Mouse (Mus musculus): ENCODE data around the gene Slc25a29. TPM values are rescaled to one million over a fixed set of nuclear protein-coding genes. Genes with fewer than 3 reads are reported as not detected.
A peak's percentile ranks its signal among the peaks of the same experiment; 100 is the strongest.

The Slc25a29 gene
- total RNA-seq, 2 experiments from 2014 or later, result 13.2 to 14.4 TPM

DNA sequence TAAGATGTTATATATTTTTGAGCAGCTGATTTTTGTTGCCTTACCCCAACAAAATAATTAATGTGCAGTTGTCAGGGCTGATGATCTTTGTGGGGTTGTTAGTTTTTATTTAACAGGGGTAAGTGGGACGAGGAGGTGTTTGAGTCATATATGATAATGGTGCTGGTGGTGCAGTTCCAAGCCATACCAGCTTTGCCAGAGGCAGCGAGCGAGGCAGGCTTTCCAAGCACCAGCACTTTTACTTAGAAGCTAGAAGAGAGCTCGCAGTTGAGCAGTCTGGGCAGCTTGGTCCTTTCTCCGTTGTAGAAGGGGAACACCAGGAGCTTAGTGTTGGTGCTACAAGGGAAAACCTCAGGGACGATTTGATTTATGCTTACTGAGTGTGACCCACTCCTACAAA lies 23.2 kb downstream of the Slc25a29 start:
- intact Hi-C loops (cut with DNase I), result no loop called here
- no peak for DNase-seq (ENCODE audit: extremely low spot score in 1 of 2, low spot score in 2 of 2)

GRCm38 (mm10) chr12:108811133-108811532 lies 24.6 kb downstream of the Slc25a29 start:
- no peak for DNase-seq (ENCODE audit: extremely low spot score in 1 of 2, low spot score in 2 of 2)
- intact Hi-C loops (cut with DNase I), result no loop called here

DNA sequence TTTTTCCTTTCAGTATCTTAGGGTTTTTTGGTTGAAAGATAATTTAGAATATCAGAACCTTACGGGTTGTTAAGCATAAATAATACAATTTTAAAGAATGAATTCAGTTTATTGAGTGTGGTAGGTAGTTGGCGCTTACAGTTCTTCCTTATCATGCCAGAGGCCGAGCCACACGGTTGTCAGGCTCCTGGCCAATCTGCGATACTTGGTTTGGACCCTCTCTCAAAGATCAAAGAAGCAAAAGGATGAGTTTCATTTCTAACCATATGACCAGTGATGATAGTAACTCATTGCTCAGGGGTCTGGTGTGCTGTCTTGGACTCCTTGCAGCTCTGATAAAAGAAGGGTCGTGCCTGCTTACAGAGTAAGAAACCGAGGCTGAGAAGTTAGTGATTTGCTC lies 25.4 kb downstream of the Slc25a29 start:
- DNase-seq (ENCODE audit: extremely low spot score in 1 of 2, low spot score in 2 of 2), result no peak
- intact Hi-C loops (cut with DNase I), result no loop called here

GRCm38 (mm10) chr12:108809771-108810170 lies 25.9 kb downstream of the Slc25a29 start:
- intact Hi-C loops (cut with DNase I), result no loop called here
- no peak for DNase-seq (ENCODE audit: extremely low spot score in 1 of 2, low spot score in 2 of 2)

DNA sequence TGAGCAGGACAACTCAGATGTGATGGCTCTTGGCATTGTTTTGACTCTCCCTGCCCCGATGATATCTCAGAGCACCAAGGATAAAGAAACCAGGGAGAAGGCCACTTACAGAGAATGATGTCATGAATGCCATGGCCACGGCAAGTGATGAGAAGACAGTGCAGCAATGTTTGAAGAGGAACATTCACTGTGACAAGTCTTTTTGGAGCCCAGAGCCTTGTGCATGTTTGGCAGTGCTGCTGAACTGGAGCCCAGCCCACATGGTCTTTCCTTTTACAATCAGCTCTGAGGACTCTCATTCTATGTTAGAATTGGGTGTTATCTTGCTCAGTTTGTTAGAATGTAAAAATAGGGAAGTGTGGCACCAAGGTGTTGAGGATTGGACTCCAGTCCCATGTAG lies 27.2 kb downstream of the Slc25a29 start:
- no peak for DNase-seq (ENCODE audit: extremely low spot score in 1 of 2, low spot score in 2 of 2)
- intact Hi-C loops (cut with DNase I), result no loop called here

DNA sequence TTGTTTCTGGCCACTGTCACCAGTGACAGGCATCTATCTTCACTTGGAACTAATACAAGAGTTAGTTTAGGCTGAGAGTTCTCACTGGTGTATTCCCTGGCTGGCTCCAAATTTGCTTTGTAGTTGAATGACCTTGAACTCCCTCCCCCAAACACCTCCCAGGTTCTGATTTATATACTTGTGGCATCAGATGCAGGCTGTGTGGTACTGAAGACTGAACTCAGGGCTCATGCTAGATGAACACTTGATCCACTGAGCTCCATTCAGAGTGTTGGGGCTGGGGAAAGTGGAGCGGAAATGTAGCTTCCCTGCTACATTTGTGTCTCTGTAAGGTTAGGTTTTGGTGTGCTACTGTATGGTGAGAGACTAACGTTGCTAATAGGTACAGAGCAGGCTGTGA lies 31.3 kb downstream of the Slc25a29 start:
- intact Hi-C loops (cut with DNase I), result no loop called here
- no peak for DNase-seq (ENCODE audit: extremely low spot score in 1 of 2, low spot score in 2 of 2)

- no peak for DNase-seq (ENCODE audit: extremely low spot score in 1 of 2, low spot score in 2 of 2)
- intact Hi-C loops (cut with DNase I), result no loop called here
Measured at GRCm38 (mm10) chr12:108801613-108802012, 34.1 kb downstream of the Slc25a29 start.

DNA sequence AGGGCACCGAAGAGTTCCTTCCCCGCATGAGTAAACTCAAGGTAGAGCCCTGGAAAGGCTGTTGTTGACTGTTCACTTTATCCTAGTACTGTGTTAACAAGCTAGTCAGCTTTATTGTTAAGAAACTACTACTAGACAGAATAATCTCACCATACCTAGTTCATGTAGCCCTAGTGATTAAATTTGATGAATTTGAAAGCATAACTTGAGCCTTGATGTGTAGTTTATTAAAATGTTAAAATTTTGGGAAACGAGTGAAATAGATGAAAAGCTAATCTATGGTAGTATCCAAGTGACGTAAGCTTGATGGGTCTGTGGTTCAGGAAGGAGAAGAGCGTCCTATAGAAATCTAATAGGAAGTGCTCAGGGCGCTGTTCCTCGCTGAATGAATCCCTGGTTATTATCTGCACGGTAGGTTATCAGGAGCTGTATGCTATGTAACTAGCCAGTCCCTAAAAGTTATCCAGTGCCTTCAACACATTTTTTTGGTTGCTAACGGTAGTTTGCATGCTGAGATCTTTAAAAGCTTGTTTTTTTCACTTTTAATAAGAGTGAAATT lies 40.6 kb downstream of the Slc25a29 start:
- intact Hi-C loops (cut with DNase I), result loop anchor here (5.0 kb wide), 1 partner anchor 42 kb away; the partner anchor contains the start of genes Slc25a29 and Slc25a47
- DNase-seq (ENCODE audit: extremely low spot score in 1 of 2, low spot score in 2 of 2), result no peak

DNA sequence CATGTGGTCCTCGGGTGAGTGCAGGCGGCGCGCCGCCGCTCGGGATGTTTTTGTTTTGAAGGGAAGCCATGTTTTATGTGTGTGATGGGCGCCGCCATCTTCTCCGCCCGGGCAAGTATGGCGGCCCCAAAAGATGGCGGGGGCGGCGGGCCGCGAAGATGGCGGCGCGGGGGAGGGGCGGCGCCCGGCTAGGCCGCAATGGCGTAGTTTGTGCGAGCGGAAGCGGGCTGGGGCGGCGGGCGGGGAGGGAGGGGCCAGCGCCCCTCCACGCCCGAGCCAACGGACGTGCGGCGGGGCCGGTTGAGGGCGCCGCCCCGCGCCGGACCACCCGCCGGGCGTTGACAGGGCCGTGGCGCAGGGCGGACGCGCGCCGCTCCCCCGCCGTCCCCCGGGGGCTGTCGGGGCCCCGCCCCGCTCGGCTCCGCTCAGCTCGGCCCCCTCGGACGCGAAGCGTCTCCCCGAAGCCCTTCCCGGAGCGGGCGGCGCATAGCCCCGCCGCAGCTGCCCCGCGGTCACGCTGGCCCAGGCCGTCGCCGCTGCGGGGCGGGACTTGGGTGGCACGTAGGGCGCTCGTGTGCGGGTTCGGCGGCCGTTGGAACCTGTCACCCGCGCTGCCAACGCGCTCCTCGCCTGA lies 41.5 kb downstream of the Slc25a29 start:
- peak; percentile 52 to 91 for DNase-seq (ENCODE audit: extremely low spot score in 1 of 2, low spot score in 2 of 2)
- intact Hi-C loops (cut with DNase I), result loop anchor here (5.0 kb wide), 1 partner anchor 43 kb away; the partner anchor contains the start of genes Slc25a29 and Slc25a47

GRCm38 (mm10) chr12:108793453-108793941 lies 42.2 kb downstream of the Slc25a29 start:
- intact Hi-C loops (cut with DNase I), result loop anchor here (5.0 kb wide), 1 partner anchor 44 kb away; the partner anchor contains the start of genes Slc25a29 and Slc25a47
- peak; percentile 20 to 70 for DNase-seq (ENCODE audit: extremely low spot score in 1 of 2, low spot score in 2 of 2)

GRCm38 (mm10) chr12:108792546-108793452 lies 42.9 kb downstream of the Slc25a29 start, which contains the start of gene Yy1:
Gene Yy1 (plus strand): TSS chr12:108792973.
- DNase-seq (ENCODE audit: extremely low spot score in 1 of 2, low spot score in 2 of 2), result peak; percentile 96 to 100
- intact Hi-C loops (cut with DNase I), result loop anchor here (5.0 kb wide), 1 partner anchor 45 kb away; the partner anchor contains the start of genes Slc25a29 and Slc25a47

- DNase-seq (ENCODE audit: extremely low spot score in 1 of 2, low spot score in 2 of 2), result peak; percentile 73 to 91
- intact Hi-C loops (cut with DNase I), result loop anchor here (5.0 kb wide), 1 partner anchor 45 kb away; the partner anchor contains the start of genes Slc25a29 and Slc25a47
Measured at GRCm38 (mm10) chr12:108792152-108792545, 43.5 kb downstream of the Slc25a29 start.

DNA sequence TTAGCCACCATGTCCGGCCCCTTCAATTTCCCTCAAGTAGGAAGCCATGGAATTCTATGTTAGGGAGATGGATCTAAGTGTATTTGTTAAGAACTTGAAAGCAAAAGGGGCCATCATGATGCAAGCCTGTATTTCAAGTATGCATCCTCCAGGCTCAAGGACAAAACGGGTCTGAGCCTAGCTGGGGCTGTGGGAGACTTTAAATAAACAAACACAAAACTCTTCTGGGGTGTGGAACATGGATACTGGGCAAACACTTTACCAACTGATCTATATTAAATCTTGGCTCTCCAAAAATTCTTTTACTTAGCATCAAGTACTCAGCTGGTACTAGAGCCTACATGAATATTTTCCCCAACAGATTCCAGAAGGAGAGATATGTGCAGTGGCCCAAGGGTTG lies 48.4 kb downstream of the Slc25a29 start:
- DNase-seq (ENCODE audit: extremely low spot score in 1 of 2, low spot score in 2 of 2), result no peak
- intact Hi-C loops (cut with DNase I), result no loop called here

DNA sequence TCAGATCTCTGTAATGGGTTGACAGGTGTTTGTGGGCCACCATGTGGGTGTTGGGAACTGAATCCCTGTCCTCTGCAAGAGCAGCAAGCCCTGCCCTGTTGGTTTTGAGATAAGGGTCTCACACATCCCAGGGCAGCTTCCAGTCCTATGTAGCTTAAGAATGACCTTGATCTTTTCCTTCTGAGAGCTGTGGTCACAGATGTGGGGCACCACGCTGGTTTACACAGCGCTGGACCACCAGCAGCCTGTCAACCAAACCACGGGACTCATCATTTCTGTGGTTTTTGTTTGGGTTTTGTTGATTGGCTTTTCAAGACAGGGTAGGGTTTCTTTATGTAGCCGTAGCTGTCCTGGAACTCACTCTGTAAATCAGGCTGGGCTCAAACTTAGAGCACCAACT lies 50.5 kb downstream of the Slc25a29 start:
- intact Hi-C loops (cut with DNase I), result no loop called here
- no peak for DNase-seq (ENCODE audit: extremely low spot score in 1 of 2, low spot score in 2 of 2)

GRCm38 (mm10) chr12:108780108-108780877 lies 55.4 kb downstream of the Slc25a29 start:
- intact Hi-C loops (cut with DNase I), result no loop called here
- DNase-seq (ENCODE audit: extremely low spot score in 1 of 2, low spot score in 2 of 2), result no peak

Measured in left cerebral cortex, postnatal 10 days (tissue).